Mouse (Mus musculus) A20 (cell line): Measurements from ENCODE around the gene Gpr62.

Source experiments
- DNase-seq: peaks from one replicate; pipeline ENCODE4 v3.0.0-alpha.2; 2011; ENCODE audit warnings: low read depth, low spot score

Gpr62 gene

GRCm38 (mm10) chr9:106454888-106455681, 10.7 kb downstream of the Gpr62 start:
- DNase-seq, result no peak

GRCm38 (mm10) chr9:106454071-106454761, 11.5 kb downstream of the Gpr62 start:
- DNase-seq, result no peak

- peak; percentile 81 for DNase-seq
Measured at GRCm38 (mm10) chr9:106453271-106454070, 12.3 kb downstream of the Gpr62 start, which contains the start of gene Pcbp4. Gene Pcbp4 (plus strand): TSS chr9:106453291.

GRCm38 (mm10) chr9:106452821-106453220, 12.9 kb downstream of the Gpr62 start:
- DNase-seq, result peak; percentile 67

GRCm38 (mm10) chr9:106452351-106452750, 13.4 kb downstream of the Gpr62 start:
- no peak for DNase-seq

- DNase-seq, result no peak
Measured at GRCm38 (mm10) chr9:106451899-106452298, 13.8 kb downstream of the Gpr62 start.

- no peak for DNase-seq
Measured at GRCm38 (mm10) chr9:106451298-106451697, 14.4 kb downstream of the Gpr62 start.

- no peak for DNase-seq
Measured at GRCm38 (mm10) chr9:106450661-106451060, 15.1 kb downstream of the Gpr62 start.

- DNase-seq, result no peak
Measured at GRCm38 (mm10) chr9:106449947-106450346, 15.8 kb downstream of the Gpr62 start.

GRCm38 (mm10) chr9:106448498-106449031, 17.2 kb downstream of the Gpr62 start:
- peak; percentile 65 for DNase-seq

GRCm38 (mm10) chr9:106447951-106448350, 17.8 kb downstream of the Gpr62 start:
- DNase-seq, result no peak

GRCm38 (mm10) chr9:106447348-106447747, 18.4 kb downstream of the Gpr62 start, which contains the start of the genes Abhd14b and Abhd14a:
Gene Abhd14b (plus strand): TSS chr9:106447459.
Gene Abhd14a (minus strand): TSS chr9:106447678.
- DNase-seq, result peak; percentile 94

GRCm38 (mm10) chr9:106444836-106445235, 20.9 kb downstream of the Gpr62 start:
- no peak for DNase-seq

GRCm38 (mm10) chr9:106442680-106443079, 23.1 kb downstream of the Gpr62 start:
- no peak for DNase-seq

GRCm38 (mm10) chr9:106436566-106436965, 29.2 kb downstream of the Gpr62 start:
- no peak for DNase-seq

GRCm38 (mm10) chr9:106433389-106433788, 32.3 kb downstream of the Gpr62 start:
- DNase-seq, result no peak

- no peak for DNase-seq
Measured at GRCm38 (mm10) chr9:106430015-106430264, 35.8 kb downstream of the Gpr62 start.

- DNase-seq, result peak; percentile 97
Measured at GRCm38 (mm10) chr9:106429221-106430014, 36.3 kb downstream of the Gpr62 start, which contains the start of gene Rpl29. Gene Rpl29 (plus strand): TSS chr9:106429454.

GRCm38 (mm10) chr9:106428719-106429220, 37.0 kb downstream of the Gpr62 start:
- no peak for DNase-seq

- DNase-seq, result peak; percentile 80
Measured at GRCm38 (mm10) chr9:106421865-106422160, 43.9 kb downstream of the Gpr62 start.
